Mouse (Mus musculus): ENCODE results near the gene Galnt2. TPM values are rescaled to one million over a fixed set of nuclear protein-coding genes. Genes with fewer than 3 reads are reported as not detected.

Galnt2 gene
- polyA plus RNA-seq, 1 experiment from 2014 or later = 55.8 TPM

Other genes starting within 250 kb of the Galnt2 start
- gene Abcb10, start 248.3 kb upstream of the Galnt2 start, polyA plus RNA-seq (2014; fragmentation: Nextera tagmentation; extraction: Ambion mirVana) = 18.9 and 20.9 TPM in 2 replicates
- 22.4 and 28.3 TPM in 2 replicates for gene Taf5l, start 210.0 kb upstream of the Galnt2 start, polyA plus RNA-seq (2014; fragmentation: Nextera tagmentation; extraction: Ambion mirVana)
- 6.3 and 6.7 TPM in 2 replicates for gene Urb2, start 209.9 kb upstream of the Galnt2 start, polyA plus RNA-seq (2014; fragmentation: Nextera tagmentation; extraction: Ambion mirVana)
- 15.4 and 17.1 TPM in 2 replicates for gene Pgbd5, start 208.3 kb downstream of the Galnt2 start, polyA plus RNA-seq (2014; fragmentation: Nextera tagmentation; extraction: Ambion mirVana)

Measured in neural tube, embryonic 14.5 days (tissue).